8 mouse cellular contexts compared by ENCODE assay signal in the genomic region with DNA sequence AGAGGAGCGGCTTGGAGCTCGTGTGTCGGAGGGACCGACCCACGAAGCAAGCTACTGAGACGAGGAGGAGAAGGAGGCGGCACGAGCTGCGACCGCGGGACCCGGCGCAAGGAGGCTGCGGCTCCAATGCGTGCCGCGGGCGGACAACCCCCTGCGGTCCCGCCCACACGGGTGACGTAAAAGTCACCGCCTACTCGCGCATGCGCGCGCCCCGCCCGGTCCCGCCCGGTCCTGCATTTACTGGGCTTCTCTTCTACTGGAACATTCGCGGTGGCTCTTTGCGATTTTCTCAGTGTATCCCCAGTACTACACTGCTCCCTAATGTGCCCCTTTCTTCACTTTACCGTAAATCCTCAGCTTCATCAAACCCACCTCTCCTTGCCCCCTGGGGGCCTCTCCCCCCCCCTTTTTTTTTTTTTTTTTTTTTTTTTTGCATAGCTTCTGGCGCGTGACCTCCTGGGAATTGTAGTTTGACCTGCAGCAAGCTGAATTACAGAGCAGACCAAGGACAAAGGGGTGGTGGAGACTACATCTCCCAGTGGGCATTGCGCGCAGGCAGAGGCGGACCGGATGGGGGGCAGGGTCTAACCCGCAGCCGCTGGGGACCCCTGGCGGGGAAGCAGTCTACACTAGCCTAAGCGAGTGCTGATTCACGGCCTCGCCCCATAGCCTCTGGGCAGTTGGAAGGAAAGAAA. TPM values are rescaled to one million over a fixed set of nuclear protein-coding genes. Genes with fewer than 3 reads are reported as not detected.
DNase-seq lines count a peak whose midpoint lies in the region; ATAC-seq lines count a peak whose summit lies in the region.

A gene (minus strand): TSS at position 136 of the 695 bp plus-strand sequence.

- intact Hi-C loops in gastrocnemius, postnatal 14 days (cut with DNase I; ENCODE audit: low total_unique reads) = no loop called here
- intact Hi-C loops in left cerebral cortex, postnatal 10 days (cut with DNase I) = no loop called here

- ATAC-seq in inflammation-experienced regulatory T-cells, adult 6 months = peak; percentile 91
- ATAC-seq in megakaryocyte-erythroid progenitor cell, adult 5-6 weeks (replicated peaks; ENCODE audit: low FRiP score, low TSS enrichment, poor library complexity, severe bottlenecking) = peak; percentile 87

- DNase-seq in adrenal gland, adult (ENCODE audit: inconsistent age in 2 of 2, low spot score in 1 of 2) = peak; percentile 98 to 100
- DNase-seq in embryo, embryonic 10.5 days (ENCODE audit: low spot score) = peak; percentile 97
- peak; percentile 98 for DNase-seq in gastrocnemius, postnatal 14 days
- peak; percentile 94 to 98 for DNase-seq in left cerebral cortex, postnatal 10 days (ENCODE audit: extremely low spot score in 1 of 2, low spot score in 2 of 2)
- peak; percentile 97 for DNase-seq in right cerebral cortex, postnatal 25 days
- peak; percentile 96 to 97 for DNase-seq in urinary bladder, postnatal 4 days (ENCODE audit: low spot score in 2 of 2)

RNA-seq across cellular contexts. Expression of the gene that starts here (rescaled TPM):
- 100 to 1,000 TPM; 305 to 325 TPM for total RNA-seq in gastrocnemius, postnatal 14 days (2021)
- 10 to 100 TPM; 29.8 to 46.2 (median 37.0) TPM for polyA plus RNA-seq in inflammation-experienced regulatory T-cells, adult 6 months (2017; shearing (Covaris generic))
- total RNA-seq in left cerebral cortex, postnatal 10 days (2021) = 1,000 to 10,000 TPM; 1,621 to 1,667 TPM
- 125 and 138 TPM in 2 replicates for total RNA-seq in megakaryocyte-erythroid progenitor cell, adult 5-6 weeks (2014; fragmentation: Nextera tagmentation)
- 88.3 and 92.5 TPM in 2 replicates for total RNA-seq in megakaryocyte-erythroid progenitor cell, adult 5-6 weeks (2017)

Comparison
In these comparisons a context has a peak if more than half of its experiments do, and no peak if none do; other contexts are left out.
1. Peak in every context shown above with its lines: DNase-seq and ATAC-seq.
2. RNA of the gene that starts here (total RNA-seq): 1,621 to 1,667 TPM in left cerebral cortex, postnatal 10 days; 305 to 325 TPM in gastrocnemius, postnatal 14 days and 88.3 to 138 TPM in megakaryocyte-erythroid progenitor cell, adult 5-6 weeks; every median in the first group is over 4 times any median in the second.